Mouse (Mus musculus): Measurements from ENCODE around the gene Gsk3a. TPM values are rescaled to one million over a fixed set of nuclear protein-coding genes. Genes with fewer than 3 reads are reported as not detected.

Gene Gsk3a
- total RNA-seq (2022), result 10 to 100 TPM; 66.1 to 71.3 (median 68.3) TPM

GRCm38 (mm10) chr7:25237249-25238014 is at the start of gene Gsk3a:
TSS of gene Gsk3a (minus strand) at chr7:25237851.
- peak; percentile 98 for DNase-seq (ENCODE audit: low spot score)

GRCm38 (mm10) chr7:25286989-25287388 is 49.3 kb upstream of the Gsk3a start:
- no peak for DNase-seq (ENCODE audit: low spot score)

GRCm38 (mm10) chr7:25285511-25286238 is 48.0 kb upstream of the Gsk3a start:
- DNase-seq (ENCODE audit: low spot score), result no peak

- DNase-seq (ENCODE audit: low spot score), result no peak
These were observed 47.1 kb upstream of the Gsk3a start for GRCm38 (mm10) chr7:25284766-25285165.

GRCm38 (mm10) chr7:25284171-25284570 is 46.5 kb upstream of the Gsk3a start:
- no peak for DNase-seq (ENCODE audit: low spot score)

GRCm38 (mm10) chr7:25283637-25284036 is 46.0 kb upstream of the Gsk3a start:
- DNase-seq (ENCODE audit: low spot score), result no peak

- peak; percentile 33 for DNase-seq (ENCODE audit: low spot score)
These were observed 45.1 kb upstream of the Gsk3a start for GRCm38 (mm10) chr7:25282731-25283211.

- peak; percentile 93 for DNase-seq (ENCODE audit: low spot score)
These were observed 44.3 kb upstream of the Gsk3a start for GRCm38 (mm10) chr7:25281734-25282601.

GRCm38 (mm10) chr7:25281166-25281733 is 43.6 kb upstream of the Gsk3a start:
- DNase-seq (ENCODE audit: low spot score), result no peak

GRCm38 (mm10) chr7:25279861-25280791 is 42.5 kb upstream of the Gsk3a start:
- DNase-seq (ENCODE audit: low spot score), result peak; percentile 79

GRCm38 (mm10) chr7:25279076-25279860 is 41.6 kb upstream of the Gsk3a start:
- DNase-seq (ENCODE audit: low spot score), result peak; percentile 87

- peak; percentile 85 for DNase-seq (ENCODE audit: low spot score)
These were observed 40.9 kb upstream of the Gsk3a start for GRCm38 (mm10) chr7:25278341-25279075.

- no peak for DNase-seq (ENCODE audit: low spot score)
These were observed 40.3 kb upstream of the Gsk3a start for GRCm38 (mm10) chr7:25277998-25278340.

- no peak for DNase-seq (ENCODE audit: low spot score)
These were observed 39.8 kb upstream of the Gsk3a start for GRCm38 (mm10) chr7:25277405-25277804.

GRCm38 (mm10) chr7:25275555-25276298 is 38.1 kb upstream of the Gsk3a start:
- no peak for DNase-seq (ENCODE audit: low spot score)

GRCm38 (mm10) chr7:25274996-25275395 is 37.3 kb upstream of the Gsk3a start:
- DNase-seq (ENCODE audit: low spot score), result no peak

GRCm38 (mm10) chr7:25274571-25274970 is 36.9 kb upstream of the Gsk3a start:
- no peak for DNase-seq (ENCODE audit: low spot score)

Measured in heart, adult 8-10 months (tissue).